Mouse (Mus musculus) kidney, adult 2 months (tissue): ENCODE measurements around the gene Gbgt1.

Source experiments
- CTCF ChIP-seq: fragments of 200-500 bp; conservative IDR thresholded peaks from 2 replicates; pipeline ENCODE4 v1.5.1; 2011; ENCODE audit warnings: low read depth, mild to moderate bottlenecking, control low read depth, low read length, moderate library complexity, mixed read lengths; ENCODE audit not compliant: insufficient read depth, insufficient read length
- POLR2A ChIP-seq: fragments of 200-500 bp; IDR thresholded peaks from one replicate; pipeline ENCODE4 v1.6.1; 2011; ENCODE audit warnings: low read depth, low read length, control low read depth

GRCm38 (mm10) chr2:28496671-28497070, at the start of gene Gbgt1:
- TF ChIP-seq CTCF (no peak), POLR2A (no peak)
